Mouse (Mus musculus) thymus, adult 18-20 months (tissue): ENCODE measurements around the gene Ankrd55.
"Not testable (repeated sequence)": the region's sequence is repeated elsewhere in the genome, so short reads cannot be mapped to it uniquely, and the experiment has no call there.

Source experiments
- DNase-seq, 2 experiments: peaks; one replicate each; pipeline ENCODE4 v3.0.0; 2022; ENCODE audit warnings: mixed read lengths in 2 of 2

The Ankrd55 gene

GRCm38 (mm10) chr13:112294446-112294845 is 6.2 kb downstream of the Ankrd55 start:
- no peak for DNase-seq

GRCm38 (mm10) chr13:112297781-112298180 is 9.5 kb downstream of the Ankrd55 start:
- no peak for DNase-seq

GRCm38 (mm10) chr13:112303429-112303828 is 15.2 kb downstream of the Ankrd55 start:
- DNase-seq, result no peak

GRCm38 (mm10) chr13:112308672-112309071 is 20.4 kb downstream of the Ankrd55 start:
- DNase-seq, result peak; percentile 15 to 39

GRCm38 (mm10) chr13:112311611-112312010 is 23.4 kb downstream of the Ankrd55 start:
- not testable (repeated sequence) for DNase-seq

GRCm38 (mm10) chr13:112315442-112315841 is 27.2 kb downstream of the Ankrd55 start:
- DNase-seq, result no peak

GRCm38 (mm10) chr13:112316622-112317482 is 28.6 kb downstream of the Ankrd55 start:
- no peak for DNase-seq

GRCm38 (mm10) chr13:112318124-112318523 is 29.9 kb downstream of the Ankrd55 start:
- no peak for DNase-seq

GRCm38 (mm10) chr13:112323591-112324266 is 35.5 kb downstream of the Ankrd55 start:
- no peak for DNase-seq

GRCm38 (mm10) chr13:112325126-112325525 is 36.9 kb downstream of the Ankrd55 start:
- no peak for DNase-seq

GRCm38 (mm10) chr13:112326403-112326802 is 38.2 kb downstream of the Ankrd55 start:
- no peak for DNase-seq

GRCm38 (mm10) chr13:112326977-112327376 is 38.7 kb downstream of the Ankrd55 start:
- no peak for DNase-seq

GRCm38 (mm10) chr13:112327511-112327910 is 39.3 kb downstream of the Ankrd55 start:
- no peak for DNase-seq

GRCm38 (mm10) chr13:112330257-112330656 is 42.0 kb downstream of the Ankrd55 start:
- DNase-seq, result no peak

- DNase-seq, result no peak
Measured at GRCm38 (mm10) chr13:112330919-112331681, 42.8 kb downstream of the Ankrd55 start.

- DNase-seq, result no peak
Measured at GRCm38 (mm10) chr13:112331682-112332061, 43.4 kb downstream of the Ankrd55 start.

- DNase-seq, result no peak
Measured at GRCm38 (mm10) chr13:112335531-112335930, 47.3 kb downstream of the Ankrd55 start.

GRCm38 (mm10) chr13:112337146-112337545 is 48.9 kb downstream of the Ankrd55 start:
- DNase-seq, result no peak

GRCm38 (mm10) chr13:112340205-112340604 is 52.0 kb downstream of the Ankrd55 start:
- DNase-seq, result no peak

GRCm38 (mm10) chr13:112340761-112341160 is 52.5 kb downstream of the Ankrd55 start:
- no peak for DNase-seq

- no peak for DNase-seq
Measured at GRCm38 (mm10) chr13:112342971-112343627, 54.8 kb downstream of the Ankrd55 start.

GRCm38 (mm10) chr13:112343628-112344009 is 55.4 kb downstream of the Ankrd55 start:
- DNase-seq, result no peak
